Mouse (Mus musculus): ENCODE measurements at regions not wholly inside any gene's neighbourhood (a gene's known extent, or its start where the extent isn't known, plus 50 kb on each side); places are given as distances from the start of the nearest gene placed in this dataset.
A peak's percentile ranks its signal among the peaks of the same experiment; 100 is the strongest.

- Histone ChIP-seq H3K4me1 (ENCODE audit: control insufficient read depth, insufficient read depth, low read length) (no peaks in the 10 kb centered on the region), H3K4me3 (replicated peaks; ENCODE audit: control insufficient read depth, low read depth, low read length) (no peak overlapping the region), H3K27ac (ENCODE audit: control insufficient read depth, insufficient read depth, low read depth, low read length, poor library complexity) (no peak overlapping the region)
- 67% methylated on average over 6 of the region's 6 CpGs for WGBS
- TF ChIP-seq POLR2A (IDR thresholded peaks at IDR 0.05; ENCODE audit: borderline replicate concordance, control insufficient read depth, low read depth, low read length) (no peak), CTCF (IDR thresholded peaks at IDR 0.05; ENCODE audit: control insufficient read depth, insufficient read depth, low read length) (no peak)
These were observed 92.9 kb upstream of the Dscam start for GRCm38 (mm10) chr16:97263451-97263850.

- no peak for TF ChIP-seq POLR2A (IDR thresholded peaks at IDR 0.05; ENCODE audit: borderline replicate concordance, control insufficient read depth, low read depth, low read length)
- TF ChIP-seq CTCF (IDR thresholded peaks at IDR 0.05; ENCODE audit: control insufficient read depth, insufficient read depth, low read length), result no peak
- H3K27ac ChIP-seq (ENCODE audit: control insufficient read depth, insufficient read depth, low read depth, low read length, poor library complexity), result no peak overlapping the region
- peak overlapping the region; percentile 16 for H3K4me3 ChIP-seq (replicated peaks; ENCODE audit: control insufficient read depth, low read depth, low read length)
- peaks cover 2% of the 10 kb centered on the region; the same call in 1 of the 2 replicates for H3K4me1 ChIP-seq (ENCODE audit: control insufficient read depth, insufficient read depth, low read length)
- 33% methylated on average over 7 of the region's 7 CpGs for WGBS
These were observed 86.0 kb upstream of the Bace2 start for GRCm38 (mm10) chr16:97270417-97271133.

GRCm38 (mm10) chr16:97271264-97271663 lies 85.3 kb upstream of the Bace2 start:
- no peak for TF ChIP-seq CTCF (IDR thresholded peaks at IDR 0.05; ENCODE audit: control insufficient read depth, insufficient read depth, low read length)
- no peak for TF ChIP-seq POLR2A (IDR thresholded peaks at IDR 0.05; ENCODE audit: borderline replicate concordance, control insufficient read depth, low read depth, low read length)
- 63% methylated on average over 8 of the region's 8 CpGs for WGBS
- H3K4me3 ChIP-seq (replicated peaks; ENCODE audit: control insufficient read depth, low read depth, low read length), result no peak overlapping the region
- no peak overlapping the region for H3K27ac ChIP-seq (ENCODE audit: control insufficient read depth, insufficient read depth, low read depth, low read length, poor library complexity)
- H3K4me1 ChIP-seq (ENCODE audit: control insufficient read depth, insufficient read depth, low read length), result peaks cover 2% of the 10 kb centered on the region; the same call in 1 of the 2 replicates

GRCm38 (mm10) chr16:97272035-97272631 lies 84.4 kb upstream of the Bace2 start:
- Histone ChIP-seq H3K4me3 (replicated peaks; ENCODE audit: control insufficient read depth, low read depth, low read length) (no peak overlapping the region), H3K27ac (ENCODE audit: control insufficient read depth, insufficient read depth, low read depth, low read length, poor library complexity) (no peak overlapping the region), H3K4me1 (ENCODE audit: control insufficient read depth, insufficient read depth, low read length) (peaks cover 2% of the 10 kb centered on the region; the same call in 1 of the 2 replicates)
- TF ChIP-seq POLR2A (IDR thresholded peaks at IDR 0.05; ENCODE audit: borderline replicate concordance, control insufficient read depth, low read depth, low read length), result no peak
- TF ChIP-seq CTCF (IDR thresholded peaks at IDR 0.05; ENCODE audit: control insufficient read depth, insufficient read depth, low read length), result peak; percentile 87
- 2% methylated on average over 12 of the region's 12 CpGs for whole genome bisulfite sequencing

- no peaks in the 10 kb centered on the region for H3K4me1 ChIP-seq (ENCODE audit: control insufficient read depth, insufficient read depth, low read length)
- no peak overlapping the region for H3K4me3 ChIP-seq (replicated peaks; ENCODE audit: control insufficient read depth, low read depth, low read length)
- WGBS, result 64% methylated on average over 1 of the region's 1 CpGs
- H3K27ac ChIP-seq (ENCODE audit: control insufficient read depth, insufficient read depth, low read depth, low read length, poor library complexity), result no peak overlapping the region
- TF ChIP-seq POLR2A (IDR thresholded peaks at IDR 0.05; ENCODE audit: borderline replicate concordance, control insufficient read depth, low read depth, low read length) (no peak), CTCF (IDR thresholded peaks at IDR 0.05; ENCODE audit: control insufficient read depth, insufficient read depth, low read length) (no peak)
These were observed 77.6 kb upstream of the Bace2 start for GRCm38 (mm10) chr16:97278913-97279312.

DNA sequence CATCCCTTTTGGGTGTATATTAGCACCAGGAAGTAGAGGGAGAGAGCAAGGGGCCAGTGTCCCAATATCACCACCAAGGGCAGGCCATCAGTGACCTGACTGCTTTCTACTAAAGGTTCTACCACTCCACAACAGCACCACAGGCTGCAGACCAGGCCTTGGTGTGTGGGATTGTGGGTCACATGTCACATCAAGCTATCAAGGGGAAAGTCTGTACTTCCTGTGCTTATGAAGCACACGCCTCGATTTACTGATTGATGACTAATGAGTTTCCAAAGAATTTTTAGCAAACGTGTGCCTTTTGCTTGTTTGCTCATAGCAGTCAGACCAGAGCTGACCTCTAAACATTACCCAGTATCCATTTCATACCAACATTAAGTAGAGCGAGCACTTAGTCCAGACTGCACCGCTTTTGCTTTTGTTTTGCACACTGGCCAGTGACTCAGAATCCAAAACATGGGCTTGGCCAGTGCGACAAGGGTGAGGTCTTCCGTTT lies 74.9 kb upstream of the Bace2 start:
- TF ChIP-seq CTCF (IDR thresholded peaks at IDR 0.05; ENCODE audit: control insufficient read depth, insufficient read depth, low read length) (no peak), POLR2A (IDR thresholded peaks at IDR 0.05; ENCODE audit: borderline replicate concordance, control insufficient read depth, low read depth, low read length) (no peak)
- H3K4me1 ChIP-seq (ENCODE audit: control insufficient read depth, insufficient read depth, low read length), result no peaks in the 10 kb centered on the region
- H3K27ac ChIP-seq (ENCODE audit: control insufficient read depth, insufficient read depth, low read depth, low read length, poor library complexity), result no peak overlapping the region
- WGBS, result 59% methylated on average over 7 of the region's 7 CpGs
- H3K4me3 ChIP-seq (replicated peaks; ENCODE audit: control insufficient read depth, low read depth, low read length), result no peak overlapping the region

GRCm38 (mm10) chr16:97282943-97283342 lies 73.6 kb upstream of the Bace2 start:
- Histone ChIP-seq H3K27ac (ENCODE audit: control insufficient read depth, insufficient read depth, low read depth, low read length, poor library complexity) (no peak overlapping the region), H3K4me1 (ENCODE audit: control insufficient read depth, insufficient read depth, low read length) (no peaks in the 10 kb centered on the region), H3K4me3 (replicated peaks; ENCODE audit: control insufficient read depth, low read depth, low read length) (no peak overlapping the region)
- 83% methylated on average over 9 of the region's 9 CpGs for WGBS
- TF ChIP-seq CTCF (IDR thresholded peaks at IDR 0.05; ENCODE audit: control insufficient read depth, insufficient read depth, low read length), result no peak
- TF ChIP-seq POLR2A (IDR thresholded peaks at IDR 0.05; ENCODE audit: borderline replicate concordance, control insufficient read depth, low read depth, low read length), result no peak

GRCm38 (mm10) chr16:97285886-97286447 lies 70.6 kb upstream of the Bace2 start:
- no peak for TF ChIP-seq CTCF (IDR thresholded peaks at IDR 0.05; ENCODE audit: control insufficient read depth, insufficient read depth, low read length)
- no peak for TF ChIP-seq POLR2A (IDR thresholded peaks at IDR 0.05; ENCODE audit: borderline replicate concordance, control insufficient read depth, low read depth, low read length)
- WGBS, result 79% methylated on average over 8 of the region's 8 CpGs
- Histone ChIP-seq H3K4me1 (ENCODE audit: control insufficient read depth, insufficient read depth, low read length) (no peaks in the 10 kb centered on the region; the same call in 1 of the 2 replicates), H3K4me3 (replicated peaks; ENCODE audit: control insufficient read depth, low read depth, low read length) (no peak overlapping the region), H3K27ac (ENCODE audit: control insufficient read depth, insufficient read depth, low read depth, low read length, poor library complexity) (no peak overlapping the region)

All from bone marrow, adult 2 months (tissue).